Mouse (Mus musculus): ENCODE measurements around the gene Gnb2.

Gene Gnb2

GRCm38 (mm10) chr5:137533117-137533827, at the start of gene Gnb2, which contains the start of gene Epo:
Gnb2 (minus strand) TSS chr5:137533510.
Epo (minus strand) TSS chr5:137533242.
- peak; percentile 99 for DNase-seq (ENCODE audit: low read depth, low spot score)

- no peak for DNase-seq (ENCODE audit: low read depth, low spot score)
These were observed 49.4 kb upstream of the Gnb2 start for GRCm38 (mm10) chr5:137582702-137583101.

GRCm38 (mm10) chr5:137580246-137580645, 46.9 kb upstream of the Gnb2 start:
- DNase-seq (ENCODE audit: low read depth, low spot score): no peak

GRCm38 (mm10) chr5:137574470-137574901, 41.2 kb upstream of the Gnb2 start:
- DNase-seq (ENCODE audit: low read depth, low spot score): no peak

GRCm38 (mm10) chr5:137570691-137571586, 37.6 kb upstream of the Gnb2 start:
- DNase-seq (ENCODE audit: low read depth, low spot score): no peak

GRCm38 (mm10) chr5:137570181-137570580, 36.9 kb upstream of the Gnb2 start:
- DNase-seq (ENCODE audit: low read depth, low spot score): no peak

GRCm38 (mm10) chr5:137569665-137570064, 36.4 kb upstream of the Gnb2 start, which contains the start of gene Tfr2:
Tfr2 (plus strand) TSS chr5:137569840.
- DNase-seq (ENCODE audit: low read depth, low spot score): peak; percentile 48

- no peak for DNase-seq (ENCODE audit: low read depth, low spot score)
These were observed 35.7 kb upstream of the Gnb2 start for GRCm38 (mm10) chr5:137569031-137569430.

GRCm38 (mm10) chr5:137568223-137568798, 35.0 kb upstream of the Gnb2 start:
- no peak for DNase-seq (ENCODE audit: low read depth, low spot score)

- no peak for DNase-seq (ENCODE audit: low read depth, low spot score)
These were observed 33.1 kb upstream of the Gnb2 start for GRCm38 (mm10) chr5:137566416-137566815.

- DNase-seq (ENCODE audit: low read depth, low spot score): no peak
These were observed 32.4 kb upstream of the Gnb2 start for GRCm38 (mm10) chr5:137565744-137566143.

- no peak for DNase-seq (ENCODE audit: low read depth, low spot score)
These were observed 29.7 kb upstream of the Gnb2 start for GRCm38 (mm10) chr5:137562965-137563364.

- DNase-seq (ENCODE audit: low read depth, low spot score): no peak
These were observed 28.2 kb upstream of the Gnb2 start for GRCm38 (mm10) chr5:137561556-137561955.

- DNase-seq (ENCODE audit: low read depth, low spot score): no peak
These were observed 20.6 kb upstream of the Gnb2 start for GRCm38 (mm10) chr5:137553898-137554297.

- no peak for DNase-seq (ENCODE audit: low read depth, low spot score)
These were observed 20.1 kb upstream of the Gnb2 start, which contains the start of gene Actl6b for GRCm38 (mm10) chr5:137553411-137553837. Actl6b (plus strand) TSS chr5:137553517.

- no peak for DNase-seq (ENCODE audit: low read depth, low spot score)
These were observed 19.7 kb upstream of the Gnb2 start for GRCm38 (mm10) chr5:137553000-137553399.

- DNase-seq (ENCODE audit: low read depth, low spot score): peak; percentile 52
These were observed 17.8 kb upstream of the Gnb2 start for GRCm38 (mm10) chr5:137551119-137551518.

GRCm38 (mm10) chr5:137549840-137550239, 16.5 kb upstream of the Gnb2 start:
- peak; percentile 72 for DNase-seq (ENCODE audit: low read depth, low spot score)

- no peak for DNase-seq (ENCODE audit: low read depth, low spot score)
These were observed 12.3 kb upstream of the Gnb2 start for GRCm38 (mm10) chr5:137545596-137545995.

GRCm38 (mm10) chr5:137544926-137545325, 11.6 kb upstream of the Gnb2 start:
- DNase-seq (ENCODE audit: low read depth, low spot score): peak; percentile 56

- no peak for DNase-seq (ENCODE audit: low read depth, low spot score)
These were observed 8.6 kb upstream of the Gnb2 start for GRCm38 (mm10) chr5:137541768-137542540.
